Mouse (Mus musculus) T-helper 17 cell (primary cell): Measurements from ENCODE around the gene Ncaph2.

ENCODE experiments used
- in situ Hi-C, 2 experiments: fragments of 300-600 bp; cut with MboI, MseI; formaldehyde crosslinking; loops; 1 replicate in 1 of 2; 2 replicates in 1 of 2; pipeline ENCODE4 v1.15.1; 2025; ENCODE audit warnings: high pct_unique_total_duplicates in 2 of 2

Ncaph2 gene

DNA sequence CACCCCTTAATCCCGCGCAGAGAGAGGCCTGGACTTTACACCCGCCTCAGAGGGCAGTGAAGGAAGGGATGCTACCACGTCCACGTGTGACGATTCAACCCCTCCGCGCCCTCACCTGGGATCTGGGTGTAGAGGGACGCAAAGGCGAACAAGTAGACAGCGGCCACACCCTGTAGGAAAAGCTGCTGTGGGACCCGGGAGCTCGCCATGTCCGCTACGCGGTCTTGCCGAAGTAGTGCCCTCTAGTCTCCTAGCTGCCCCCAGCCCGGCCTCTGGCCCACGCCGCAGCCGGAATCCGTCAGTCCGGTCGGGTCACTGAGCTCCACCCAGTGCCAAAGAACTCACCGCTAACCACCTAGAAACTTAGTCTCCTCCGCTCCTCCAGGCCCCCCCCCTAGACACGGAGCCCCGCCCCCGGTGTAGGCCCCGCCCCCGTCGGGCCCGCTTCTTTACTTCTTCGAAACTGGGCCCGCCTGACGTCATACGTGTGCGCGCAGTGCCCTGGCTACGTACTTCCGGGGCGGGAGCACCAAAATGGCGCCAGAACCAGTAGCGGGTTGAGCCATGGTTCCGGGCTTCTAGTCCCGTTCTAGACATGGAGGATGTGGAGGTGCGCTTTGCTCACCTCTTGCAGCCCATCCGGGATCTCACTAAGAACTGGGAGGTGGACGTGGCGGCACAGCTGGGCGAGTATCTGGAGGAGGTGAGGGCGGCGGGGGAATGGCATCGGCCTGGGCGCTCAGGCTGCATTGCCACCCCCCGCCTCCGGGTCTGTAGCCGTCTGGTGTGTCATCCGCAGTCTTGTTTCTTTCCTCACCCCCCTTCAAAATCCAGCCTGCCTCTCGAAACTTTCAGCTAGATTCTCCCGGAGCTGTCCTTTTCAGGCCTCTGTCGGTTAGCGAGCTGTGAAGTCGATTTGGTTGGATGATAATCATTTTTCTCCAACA, at the start of gene Ncaph2, which contains the start of gene Lmf2:
TSS of gene Ncaph2 (plus strand) at position 479 of the 947 bp plus-strand sequence.
TSS of gene Lmf2 (minus strand) at position 419 of the 947 bp plus-strand sequence.
- in situ Hi-C loops: no loop called here

DNA sequence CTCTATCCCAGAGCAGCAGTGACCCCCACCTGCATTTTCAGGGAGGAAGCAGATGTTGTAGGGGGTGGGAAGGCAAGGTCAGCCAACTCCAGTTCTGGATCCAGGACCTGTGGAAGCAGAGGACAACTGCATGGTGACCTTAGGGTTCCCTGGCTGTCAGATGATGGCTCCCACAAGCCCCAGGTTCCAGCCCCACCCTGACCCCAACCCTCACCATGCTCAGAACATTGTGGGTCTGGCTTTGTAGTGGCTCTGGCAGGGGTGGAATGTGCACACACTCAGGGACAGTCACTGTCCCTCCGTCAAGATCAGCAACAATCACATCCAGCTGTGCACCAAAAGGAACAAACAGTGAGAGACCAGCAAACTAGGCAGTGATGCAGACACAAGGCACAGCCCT, 49.6 kb upstream of the Ncaph2 start:
- in situ Hi-C loops: no loop called here

DNA sequence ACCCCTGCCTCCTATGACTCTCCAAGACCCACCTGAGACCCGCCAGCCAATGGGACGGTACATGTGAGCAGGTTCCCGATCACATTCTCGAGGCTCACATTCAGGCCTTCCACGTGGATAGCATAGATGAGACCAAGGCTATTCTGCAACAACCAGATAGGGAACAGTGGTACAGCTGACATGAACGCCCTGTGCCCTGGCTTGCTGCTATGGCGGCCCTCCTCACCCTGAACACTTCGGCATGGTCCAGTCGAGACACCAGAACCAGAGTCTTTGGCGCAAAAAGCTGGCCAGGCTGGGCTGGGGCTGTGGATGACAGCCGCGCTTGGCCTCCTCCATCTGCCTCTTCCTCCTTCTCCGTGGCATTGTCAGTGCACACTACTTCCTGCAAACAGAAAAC, 48.1 kb upstream of the Ncaph2 start:
- in situ Hi-C loops: no loop called here

DNA sequence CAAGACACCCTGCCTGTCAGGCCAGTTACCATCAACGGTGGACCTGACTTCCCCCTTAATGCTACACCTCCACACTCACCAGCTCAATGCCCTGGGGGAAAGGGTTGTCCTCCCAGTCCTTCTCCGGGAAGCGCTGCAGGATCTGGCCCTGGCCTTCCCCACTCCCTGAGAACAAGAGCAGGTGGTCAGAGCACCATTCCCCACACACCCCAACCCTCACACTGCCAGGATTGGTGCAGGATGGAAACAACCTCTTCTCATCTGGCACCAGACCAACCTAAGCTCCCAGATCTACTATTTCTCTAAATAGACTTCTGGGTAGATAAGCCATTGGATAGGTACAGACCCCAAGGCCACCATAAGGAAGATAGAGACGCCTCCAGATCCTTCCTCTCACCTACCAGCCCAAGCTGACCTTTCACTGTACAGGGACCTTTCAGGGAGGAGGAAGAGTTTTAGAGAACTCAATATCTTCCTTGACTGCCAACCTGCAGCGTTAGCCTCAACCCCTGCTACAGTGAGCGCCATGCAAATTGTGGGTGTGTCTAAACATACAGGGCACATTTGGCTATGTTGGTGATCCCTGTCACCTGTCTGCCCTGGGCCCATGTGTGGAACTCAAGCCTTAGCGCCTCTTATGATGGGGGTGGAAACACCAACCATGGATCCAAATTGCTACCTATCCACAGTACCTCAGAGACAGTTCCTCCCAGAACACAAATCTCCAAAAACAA, 46.9 kb upstream of the Ncaph2 start:
- in situ Hi-C loops: no loop called here

DNA sequence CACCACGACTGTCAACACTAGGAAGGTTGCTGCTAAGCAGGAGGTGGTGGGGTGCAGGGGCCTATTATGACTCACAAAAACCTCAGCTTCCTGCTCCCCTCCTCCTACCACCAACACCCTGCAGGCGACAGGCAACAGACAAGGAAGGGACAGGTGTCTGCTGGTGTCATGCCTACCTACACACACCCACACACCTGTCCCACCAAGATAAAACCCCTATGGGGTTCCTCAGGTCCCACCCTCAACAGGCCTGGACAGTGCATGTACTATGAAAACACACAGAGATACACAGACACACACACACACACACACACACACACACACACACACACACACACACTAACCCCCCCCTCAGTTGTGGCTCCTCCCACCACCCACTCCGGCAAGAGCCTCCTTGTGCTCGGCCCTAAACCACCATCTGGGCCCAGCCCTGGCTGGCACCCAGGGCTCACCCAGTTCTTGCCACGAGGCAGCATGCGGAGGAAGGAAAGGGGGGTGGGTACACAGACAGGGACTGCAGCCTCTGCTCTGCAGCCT, 45.5 kb upstream of the Ncaph2 start:
- in situ Hi-C loops: no loop called here

DNA sequence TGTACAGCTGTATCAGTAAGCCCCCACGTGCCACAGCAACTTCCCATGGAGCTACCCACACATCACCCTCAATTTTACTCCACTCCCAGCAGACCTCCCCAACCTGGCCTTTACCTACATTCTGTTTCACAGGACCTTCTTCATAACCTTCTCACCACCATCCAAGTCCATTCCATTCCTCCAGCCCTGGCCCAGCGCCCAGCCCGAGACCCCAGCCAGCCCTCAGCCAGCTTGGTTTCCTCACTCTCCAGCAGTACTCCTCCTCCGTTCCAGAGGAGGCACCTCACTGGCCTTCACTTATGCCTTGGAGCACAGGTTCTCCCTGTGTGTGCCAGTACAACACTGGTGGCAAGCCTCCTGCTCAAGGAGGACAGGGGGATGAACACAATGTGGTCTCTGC, 42.2 kb upstream of the Ncaph2 start:
- in situ Hi-C loops: no loop called here

DNA sequence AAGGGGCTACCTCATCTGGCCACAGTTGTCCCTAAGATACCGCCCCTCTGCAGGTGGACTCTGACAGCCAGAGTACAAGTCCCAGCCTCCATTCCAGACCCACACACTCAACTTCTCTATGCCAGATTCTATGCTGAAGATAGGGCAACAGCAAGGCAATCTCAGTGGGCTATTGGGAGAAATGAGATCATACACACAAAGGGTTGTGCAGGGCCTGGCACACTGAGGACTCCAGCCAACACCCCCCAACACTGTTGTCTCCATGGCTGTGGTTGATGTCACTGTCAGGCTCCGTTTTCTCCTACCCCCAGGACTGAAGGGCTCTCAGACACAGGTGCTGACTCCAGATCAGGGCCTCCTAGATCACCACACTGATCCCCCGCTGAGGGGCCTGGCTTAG, 41.4 kb upstream of the Ncaph2 start:
- in situ Hi-C loops: no loop called here

DNA sequence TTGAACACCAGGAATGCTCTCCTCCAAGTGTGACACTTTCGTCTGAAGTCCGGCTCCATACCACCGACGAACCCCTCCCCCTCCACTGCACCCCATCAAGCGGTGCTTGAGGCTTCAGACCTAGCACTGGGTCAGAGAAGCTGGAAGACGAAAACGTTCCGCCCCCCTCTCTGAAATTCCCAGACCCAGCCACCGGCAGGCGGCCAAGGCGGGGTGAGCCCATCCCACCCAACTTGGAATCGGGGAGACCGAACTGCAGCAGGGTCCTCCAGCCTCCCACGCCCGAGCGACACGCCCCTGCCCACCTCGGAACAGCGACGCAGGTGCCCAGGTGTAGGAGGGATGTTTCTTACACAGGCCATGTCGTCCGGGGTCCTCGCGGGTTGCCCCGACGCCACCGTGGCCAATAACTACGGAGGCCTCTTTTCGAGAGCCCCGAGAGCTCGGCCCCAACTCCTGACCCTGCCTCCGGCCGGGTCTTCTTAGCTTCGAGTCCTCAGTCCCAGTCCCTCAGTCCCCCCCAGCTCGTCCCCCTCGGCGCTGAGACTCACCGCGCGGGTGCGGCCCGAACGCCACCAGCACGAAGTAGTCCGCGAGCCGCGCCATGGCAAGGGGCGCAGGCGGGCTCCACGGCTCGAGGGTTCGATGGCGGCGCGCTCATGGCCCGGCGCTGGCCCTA, 40.9 kb upstream of the Ncaph2 start:
- in situ Hi-C loops: no loop called here

DNA sequence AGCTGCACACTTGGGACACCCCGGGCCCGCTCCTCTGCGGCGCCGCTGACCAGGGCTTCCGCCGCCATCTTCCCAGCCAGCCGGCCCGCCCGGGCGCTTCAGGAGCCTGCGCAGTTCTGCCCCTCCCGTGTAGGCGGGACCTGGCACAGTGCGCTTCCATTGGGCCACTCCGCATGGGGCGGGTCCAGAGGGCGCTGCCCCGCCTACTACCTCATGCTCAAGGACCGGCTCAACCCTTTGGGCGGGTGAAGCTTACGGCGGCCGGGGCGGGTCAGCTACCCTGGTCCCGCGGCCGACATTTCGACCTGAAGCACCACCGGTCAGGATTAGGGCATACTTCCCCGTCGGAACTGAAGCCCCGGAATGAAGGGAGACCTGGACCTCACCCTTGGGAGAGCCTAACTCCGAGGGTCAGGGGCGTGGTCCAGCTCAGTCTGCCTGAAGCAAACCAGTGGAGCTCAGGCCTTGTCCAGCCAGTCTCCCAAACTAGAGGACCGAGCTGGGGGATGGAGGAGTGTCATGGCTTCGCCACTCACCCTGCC, 40.3 kb upstream of the Ncaph2 start, which contains the start of gene Sbf1:
TSS of gene Sbf1 (minus strand) at position 122 of the 542 bp plus-strand sequence.
- in situ Hi-C loops: no loop called here

DNA sequence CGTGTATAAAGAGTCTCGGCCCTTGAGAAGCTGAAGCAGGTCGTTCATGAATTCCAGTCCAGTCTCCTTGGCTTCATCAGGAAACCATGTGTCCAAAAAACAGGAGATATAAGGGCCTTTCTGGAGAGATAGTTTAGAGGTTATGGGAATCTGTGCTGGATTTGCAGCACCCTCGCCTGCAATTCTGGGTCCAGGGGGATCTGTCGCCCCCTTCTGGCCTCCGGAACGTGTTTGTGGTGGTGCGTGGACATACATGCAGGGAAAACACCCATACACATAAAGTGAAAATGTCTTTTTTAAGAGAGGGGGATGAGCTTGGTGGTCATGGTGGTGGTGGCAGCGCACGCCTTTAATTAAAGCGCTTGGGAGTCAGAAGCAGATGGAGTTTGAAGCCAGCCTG, 39.4 kb upstream of the Ncaph2 start:
- in situ Hi-C loops: no loop called here

DNA sequence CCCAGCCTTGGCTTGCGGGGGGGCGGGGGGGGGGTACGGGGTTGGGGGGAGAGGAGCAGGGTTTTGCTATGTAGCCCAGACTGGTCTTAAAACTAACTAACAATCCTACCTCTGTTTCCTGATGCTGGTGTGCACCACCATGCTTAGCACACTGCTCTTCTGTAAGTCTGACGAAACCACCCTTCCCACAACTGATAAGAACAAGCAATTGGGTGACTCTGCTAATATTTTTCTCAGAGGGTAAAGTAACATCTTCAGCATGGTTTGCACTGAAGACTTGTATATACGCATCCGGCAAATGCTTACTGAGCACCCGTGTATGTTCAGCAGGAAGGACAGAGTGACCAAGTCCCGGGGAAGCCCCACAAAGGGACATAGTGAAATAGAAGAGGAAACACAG, 34.3 kb upstream of the Ncaph2 start:
- in situ Hi-C loops: loop anchor here in 1 of 2 experiments (10.0 kb wide), 1 partner anchor 886 kb away; no protein-coding TSS in a partner anchor

DNA sequence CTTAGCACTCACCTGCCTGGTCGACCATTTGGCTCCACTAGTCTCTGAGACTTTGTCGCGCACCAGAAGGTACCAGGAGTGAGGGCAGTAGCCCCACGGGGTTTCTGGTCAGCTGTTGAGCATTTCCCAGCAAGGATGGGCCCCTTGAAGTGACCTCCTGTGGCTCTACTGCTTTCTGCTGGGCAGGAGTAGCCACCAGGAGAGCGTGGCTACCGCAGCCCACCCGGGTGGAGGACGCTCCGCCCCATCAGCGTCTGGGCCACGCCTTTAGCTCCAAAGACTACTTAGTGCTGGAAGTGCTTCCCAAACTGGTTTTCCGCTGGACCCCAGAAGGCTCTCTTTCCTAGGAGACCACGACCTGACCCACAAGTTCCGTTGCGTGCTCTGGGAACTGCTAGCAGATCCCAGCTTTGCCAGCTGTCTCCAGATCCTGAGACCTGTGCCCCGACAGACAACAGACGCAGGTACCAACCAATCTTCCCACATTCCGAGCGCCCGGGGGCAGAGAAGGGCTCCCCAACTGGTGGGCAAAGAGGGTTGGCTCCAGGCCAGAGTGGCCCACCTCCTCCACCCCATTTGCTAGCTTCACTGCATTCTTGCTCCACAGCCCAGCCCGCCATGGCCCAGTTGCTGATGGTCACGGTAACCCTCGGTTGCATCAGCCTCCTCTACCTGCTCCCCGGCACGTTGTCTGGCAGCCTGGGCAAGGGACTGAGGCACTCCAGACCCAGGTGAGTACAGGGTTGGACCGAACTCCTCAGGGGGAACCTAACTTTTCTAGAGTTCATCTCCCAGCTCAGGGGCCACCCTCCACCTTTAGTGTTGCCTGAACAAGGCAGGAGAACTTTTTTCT, 32.6 kb upstream of the Ncaph2 start, which contains the start of gene Adm2:
TSS of gene Adm2 (plus strand) at position 51 of the 853 bp plus-strand sequence.
- in situ Hi-C loops: loop anchor here in 1 of 2 experiments (10.0 kb wide), 1 partner anchor 888 kb away; no protein-coding TSS in a partner anchor

DNA sequence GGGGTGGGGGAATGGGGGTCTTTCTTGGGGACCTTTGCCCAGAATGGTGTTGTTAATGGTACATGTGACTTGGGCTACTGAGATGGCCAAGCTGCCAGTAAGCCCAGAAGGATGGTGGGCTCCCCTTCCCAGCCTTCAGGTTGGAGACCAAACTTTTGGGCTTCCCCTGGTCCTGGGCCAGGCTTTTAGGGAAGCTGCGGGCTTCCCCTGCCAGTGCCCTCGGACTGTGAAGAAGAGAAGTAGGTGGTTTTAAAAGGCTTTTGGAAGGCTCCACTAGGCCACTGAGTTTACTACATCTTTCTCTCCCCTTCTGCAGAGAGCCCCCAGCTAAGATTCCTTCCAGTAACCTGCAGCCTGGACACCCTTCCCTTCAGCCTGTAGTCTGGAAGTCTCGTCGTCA, 31.9 kb upstream of the Ncaph2 start:
- in situ Hi-C loops: loop anchor here in 1 of 2 experiments (10.0 kb wide), 1 partner anchor 889 kb away; no protein-coding TSS in a partner anchor

DNA sequence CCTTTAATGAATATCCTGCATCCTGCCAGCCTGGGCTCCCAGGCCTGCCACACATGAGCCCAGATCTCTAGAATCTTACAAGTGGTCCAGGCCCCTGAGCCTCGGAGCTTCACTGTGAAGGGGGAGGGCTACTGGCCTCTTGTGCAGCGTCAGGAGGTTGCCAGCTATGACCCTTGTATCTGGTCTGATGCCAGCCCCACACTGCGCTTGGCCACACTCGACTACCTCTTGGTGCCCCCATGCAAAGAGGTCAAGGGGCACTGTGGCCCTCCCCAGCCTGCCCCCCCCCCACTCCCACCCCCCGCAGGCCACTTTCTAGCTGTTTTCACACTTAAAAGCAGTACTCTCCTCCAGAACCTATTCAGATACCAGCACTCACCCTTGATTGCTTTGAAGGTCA, 29.1 kb upstream of the Ncaph2 start:
- in situ Hi-C loops: loop anchor here in 1 of 2 experiments (10.0 kb wide), 1 partner anchor 892 kb away; no protein-coding TSS in a partner anchor

DNA sequence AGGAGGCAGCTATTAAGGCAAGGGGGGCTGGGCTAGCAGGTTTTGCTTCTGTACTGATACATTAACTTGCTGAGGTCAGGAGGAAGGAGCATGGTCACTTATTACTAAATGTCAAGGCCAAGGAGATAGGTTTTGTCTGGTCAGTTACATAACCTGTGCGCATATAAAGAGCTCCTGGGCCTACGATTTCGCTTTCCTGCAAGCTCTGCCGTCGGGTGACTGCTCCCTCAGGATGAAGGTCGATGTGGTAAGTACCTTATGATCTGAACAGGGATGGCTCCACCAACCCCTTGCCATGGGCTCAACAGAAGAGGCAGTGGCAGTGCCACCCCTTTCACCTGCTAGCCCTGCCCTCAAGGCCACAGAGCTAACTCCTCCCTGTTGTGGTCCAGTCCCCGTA, 21.2 kb upstream of the Ncaph2 start, which contains the start of gene Miox:
TSS of gene Miox (plus strand) at position 128 of the 400 bp plus-strand sequence.
- in situ Hi-C loops: no loop called here

DNA sequence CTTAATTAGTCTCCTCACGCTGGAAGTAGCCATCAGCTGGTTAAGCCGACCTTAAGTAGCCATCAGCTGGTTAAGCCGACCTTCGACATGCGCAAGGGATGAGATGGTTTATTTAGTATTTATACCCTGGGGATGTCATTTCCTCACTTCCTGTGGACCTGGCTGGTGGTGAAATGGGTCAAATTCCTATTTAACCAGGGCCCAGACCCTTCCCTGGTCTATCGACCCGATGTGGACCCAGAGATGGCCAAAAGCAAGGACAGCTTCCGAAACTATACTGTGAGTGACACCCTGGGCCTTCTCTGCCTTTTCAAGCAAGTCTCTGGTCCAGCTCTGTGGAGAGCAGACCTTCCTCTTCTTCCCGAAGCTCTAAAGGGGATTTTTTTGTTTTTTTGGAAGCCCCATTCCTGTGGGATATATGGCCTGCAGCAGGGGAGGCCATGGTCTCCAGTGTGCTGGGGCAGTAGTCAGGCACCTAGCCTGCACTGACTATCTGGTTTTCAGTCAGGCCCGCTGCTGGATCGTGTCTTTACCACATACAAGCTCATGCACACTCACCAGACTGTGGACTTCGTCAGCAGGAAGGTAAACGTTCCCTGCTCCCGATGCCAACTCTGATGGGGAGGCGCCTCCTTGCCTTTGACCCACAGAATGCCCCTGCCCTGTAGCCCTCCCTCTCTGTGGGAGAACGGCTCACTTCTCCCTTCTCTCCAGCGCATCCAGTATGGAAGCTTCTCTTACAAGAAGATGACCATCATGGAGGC, 20.6 kb upstream of the Ncaph2 start:
- in situ Hi-C loops: no loop called here

DNA sequence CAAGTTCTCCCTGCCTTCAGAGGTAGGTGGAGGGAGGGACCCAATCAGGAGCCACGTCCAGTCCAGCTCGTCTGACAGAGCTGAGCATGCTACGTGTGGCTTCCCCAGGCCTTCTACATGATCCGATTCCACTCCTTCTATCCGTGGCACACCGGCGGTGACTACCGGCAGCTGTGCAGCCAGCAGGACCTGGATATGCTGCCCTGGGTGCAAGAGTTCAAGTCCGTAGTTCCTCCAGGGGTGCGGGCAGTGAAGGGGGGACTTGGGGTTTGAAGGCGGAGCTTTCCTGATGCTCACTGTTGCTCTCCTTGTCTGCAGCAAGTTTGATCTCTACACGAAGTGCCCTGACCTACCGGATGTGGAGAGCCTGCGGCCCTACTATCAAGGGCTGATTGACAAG, 19.1 kb upstream of the Ncaph2 start:
- in situ Hi-C loops: no loop called here

DNA sequence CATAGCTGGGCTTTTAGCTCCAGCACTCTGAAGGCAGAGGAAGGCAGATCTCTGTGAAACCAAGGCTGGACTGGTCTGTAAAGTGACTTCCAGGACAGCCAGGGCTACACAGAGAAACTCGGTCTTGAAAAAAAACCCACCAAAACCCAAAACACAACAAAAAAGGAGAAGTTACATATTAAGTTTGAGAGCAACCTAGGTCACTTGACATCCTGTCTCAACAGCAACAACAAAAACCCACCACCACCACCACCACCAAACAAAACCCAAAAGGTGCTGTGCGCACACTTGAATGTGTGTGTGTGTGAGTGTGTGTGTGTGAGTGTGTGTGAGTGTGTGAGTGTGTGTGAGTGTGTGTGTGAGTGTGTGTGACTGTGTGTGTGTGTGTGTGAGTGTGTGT, 15.8 kb upstream of the Ncaph2 start:
- in situ Hi-C loops: no loop called here

DNA sequence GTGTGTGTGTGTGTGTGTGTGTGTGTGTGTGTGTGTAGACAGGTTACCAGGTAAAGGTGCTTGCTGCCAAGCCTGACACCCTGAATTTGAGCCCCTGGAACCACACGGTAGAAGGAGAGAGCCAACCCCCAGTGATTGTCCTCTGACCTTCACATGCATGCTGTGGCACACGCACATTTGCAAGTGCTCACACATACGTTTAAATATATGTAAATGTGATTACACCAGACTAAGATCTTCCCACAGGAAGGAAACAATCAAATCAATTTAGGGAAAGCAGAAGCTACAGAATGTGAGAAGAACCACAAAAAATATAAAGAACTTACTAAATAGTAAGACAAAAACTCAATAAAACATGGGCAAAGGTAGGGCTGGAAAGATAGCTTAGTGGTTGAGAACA, 15.4 kb upstream of the Ncaph2 start:
- in situ Hi-C loops: no loop called here
